Mouse (Mus musculus) C2C12 (cell line): ENCODE measurements around the gene Pyy. TPM values are rescaled to one million over a fixed set of nuclear protein-coding genes. Genes with fewer than 3 reads are reported as not detected.

Experiments
- H3K27me3 ChIP-seq: one replicate; pipeline ENCODE4 v1.6.1; 2011; ENCODE audit not compliant: control insufficient read depth, insufficient read depth, insufficient read length
- H3K36me3 ChIP-seq: one replicate; pipeline ENCODE4 v1.6.1; 2011; ENCODE audit not compliant: control insufficient read depth, insufficient read depth
- H3K4me3 ChIP-seq: one replicate; pipeline ENCODE4 v1.5.1; 2011; ENCODE audit warnings: mild to moderate bottlenecking, control low read depth; ENCODE audit not compliant: poor library complexity, insufficient read depth, severe bottlenecking
- H3K79me2 ChIP-seq: one replicate; pipeline ENCODE4 v1.6.1; 2011; ENCODE audit not compliant: control insufficient read depth, insufficient read depth
- H3K79me3 ChIP-seq: one replicate; pipeline ENCODE4 v1.6.1; 2011; ENCODE audit warnings: low read depth, control low read depth
- H3ac ChIP-seq: one replicate; pipeline ENCODE3; 2011; ENCODE audit warnings: low read depth; ENCODE audit not compliant: control insufficient read depth, insufficient read length
- CTCF ChIP-seq: IDR thresholded peaks from one replicate; pipeline ENCODE4 v1.5.1; 2011; ENCODE audit not compliant: control insufficient read depth, insufficient read depth, insufficient read length
- FOSL1 ChIP-seq: IDR thresholded peaks from one replicate; pipeline ENCODE4 v1.8.0; 2011; ENCODE audit warnings: mild to moderate bottlenecking, low read length; ENCODE audit not compliant: poor library complexity, insufficient read depth, severe bottlenecking
- USF1 ChIP-seq: IDR thresholded peaks from one replicate; pipeline ENCODE4 v1.6.1; 2011; ENCODE audit warnings: low read depth, mild to moderate bottlenecking, control low read depth, moderate library complexity
- polyA plus RNA-seq: library from polyadenylated mRNA; unstranded; fragments of >200 nt; fragmentation: generic; extraction: Trizol; gene quantifications from one replicate; pipeline ENCODE4 v1.2.1, GENCODE M21; 2012; ENCODE audit warnings: missing spikeins

The Pyy gene
- polyA plus RNA-seq, 1 experiment = not detected

DNA sequence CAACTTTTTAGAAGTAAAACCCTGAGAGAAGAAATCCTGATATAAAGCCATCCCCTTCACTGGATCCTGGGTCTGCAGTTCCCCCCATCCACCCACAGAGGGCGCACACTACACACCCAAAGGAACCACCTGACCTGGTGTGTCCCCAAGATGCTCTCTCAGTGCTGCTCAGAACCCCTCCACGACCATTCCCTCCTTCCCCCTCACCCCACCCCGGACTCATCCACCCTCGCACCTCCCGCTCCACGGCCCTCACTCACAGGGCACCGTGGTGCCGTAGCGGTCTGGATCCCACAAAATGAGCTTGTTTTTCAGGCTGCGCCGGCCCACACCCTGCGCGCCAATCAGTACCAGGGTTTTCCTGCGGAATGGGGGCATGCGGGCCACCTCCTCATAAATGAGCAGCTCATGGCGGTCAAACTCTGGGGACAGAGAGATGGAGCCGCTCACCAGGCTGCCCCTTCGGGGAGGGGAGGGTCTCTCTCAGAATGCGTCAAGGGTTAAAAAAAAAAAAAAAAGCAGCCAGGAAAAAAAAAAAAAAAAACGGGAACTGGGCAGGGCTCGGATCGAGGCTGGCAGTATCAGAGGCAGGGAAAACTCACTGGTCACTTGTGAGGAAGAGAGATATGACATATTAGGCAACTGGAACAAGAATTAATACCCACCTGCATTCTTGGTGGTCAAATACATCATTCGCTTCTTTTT is 46.2 kb downstream of the Pyy start:
- Histone ChIP-seq H3K36me3 (no peaks in the 10 kb centered on the region), H3ac (peak overlapping the region; percentile 19), H3K79me3 (no peaks in the 10 kb centered on the region), H3K79me2 (no peaks in the 10 kb centered on the region), H3K27me3 (peaks cover 47% of the 10 kb centered on the region), H3K4me3 (no peak overlapping the region)
- TF ChIP-seq FOSL1 (no peak), CTCF (peak; percentile 73), USF1 (peak; percentile 29)

Other genes starting within 250 kb of the Pyy start
- 0.02 TPM for gene Meox1, start 213.5 kb downstream of the Pyy start, polyA plus RNA-seq
- 0.02 TPM for gene Sost, start 140.8 kb downstream of the Pyy start, polyA plus RNA-seq
- not detected for gene Cfap97d1, start 123.6 kb downstream of the Pyy start, polyA plus RNA-seq
- 32.0 TPM for gene Dusp3, start 120.8 kb downstream of the Pyy start, polyA plus RNA-seq
- gene Mpp3, start 79.4 kb downstream of the Pyy start, polyA plus RNA-seq = 0.14 TPM
- gene Cd300lg, start 66.3 kb downstream of the Pyy start, polyA plus RNA-seq = not detected
- gene Mpp2, start 19.3 kb downstream of the Pyy start, polyA plus RNA-seq = 1.7 TPM
- not detected for gene Ppy, start 6.5 kb downstream of the Pyy start, polyA plus RNA-seq
- not detected for gene Nags, start 37.7 kb upstream of the Pyy start, polyA plus RNA-seq
- 25.1 TPM for gene Tmem101, start 48.6 kb upstream of the Pyy start, polyA plus RNA-seq
- 43.0 TPM for gene Lsm12, start 77.5 kb upstream of the Pyy start, polyA plus RNA-seq
- gene G6pc3, start 81.8 kb upstream of the Pyy start, polyA plus RNA-seq = 40.4 TPM
- gene Hdac5, start 122.3 kb upstream of the Pyy start, polyA plus RNA-seq = 74.9 TPM
- gene BC030867, start 141.1 kb upstream of the Pyy start, polyA plus RNA-seq = 12.0 TPM
- not detected for gene Asb16, start 160.9 kb upstream of the Pyy start, polyA plus RNA-seq
- 25.2 TPM for gene Tmub2, start 177.1 kb upstream of the Pyy start, polyA plus RNA-seq
- 33.9 TPM for gene Atxn7l3, start 188.8 kb upstream of the Pyy start, polyA plus RNA-seq
- gene Ubtf, start 211.9 kb upstream of the Pyy start, polyA plus RNA-seq = 70.2 TPM